Mouse (Mus musculus) forebrain, embryonic 14.5 days (tissue): ENCODE measurements at regions not wholly inside any gene's neighbourhood (a gene's known extent, or its start where the extent isn't known, plus 50 kb on each side); places are given as distances from the start of the nearest gene placed in this dataset.

Experiments
- ATAC-seq: fragments of 200-750 bp; cut with Nextera tagmentation; 2 replicates; pipeline ENCODE4 v1.8.0; 2017; ENCODE audit warnings: mild to moderate bottlenecking, moderate library complexity
- DNase-seq: peaks from one replicate; pipeline ENCODE4 v3.0.0-alpha.2; 2015; ENCODE audit warnings: low spot score
- H3K27ac ChIP-seq: fragments of 300-500 bp; sonication (generic); 2 replicates; pipeline ENCODE4 v1.5.1; 2014; ENCODE audit warnings: low read depth, mild to moderate bottlenecking, control low read depth, low read length, moderate library complexity
- H3K27me3 ChIP-seq: fragments of 300-500 bp; sonication (generic); replicated peaks from 2 replicates; pipeline ENCODE4 v1.6.1; 2014; ENCODE audit warnings: low read length, control low read depth, mixed read lengths; ENCODE audit not compliant: control insufficient read depth, insufficient read depth
- H3K36me3 ChIP-seq: fragments of 300-500 bp; sonication (generic); 2 replicates; pipeline ENCODE4 v1.6.1; 2014; ENCODE audit warnings: low read length, control low read depth; ENCODE audit not compliant: control insufficient read depth, insufficient read depth
- H3K4me1 ChIP-seq: fragments of 300-500 bp; sonication (generic); 2 replicates; pipeline ENCODE4 v1.6.1; 2014; ENCODE audit warnings: antibody characterized with exemption, low read length, control low read depth; ENCODE audit not compliant: control insufficient read depth, insufficient read depth
- H3K4me2 ChIP-seq: fragments of 300-500 bp; sonication (generic); 2 replicates; pipeline ENCODE4 v1.6.1; 2014; ENCODE audit warnings: mild to moderate bottlenecking, control low read depth, low read length
- H3K4me3 ChIP-seq: fragments of 300-500 bp; sonication (generic); 2 replicates; pipeline ENCODE4 v1.5.1; 2014; ENCODE audit warnings: low read depth, low read length, control low read depth
- H3K9ac ChIP-seq: fragments of 300-500 bp; sonication (generic); 2 replicates; pipeline ENCODE4 v1.6.1; 2014; ENCODE audit warnings: mild to moderate bottlenecking, low read length, control low read depth, moderate library complexity
- H3K9me3 ChIP-seq: fragments of 300-500 bp; sonication (generic); replicated peaks from 2 replicates; pipeline ENCODE4 v1.6.1; 2016; ENCODE audit warnings: low read length, control low read depth, mixed read lengths; ENCODE audit not compliant: control insufficient read depth
- WGBS: fragments of 180-500 bp; shearing (Covaris S2); extraction: QIAGEN DNeasy Blood & Tissue Kit; methylation state at CpG from one replicate; pipeline ENCODE4 v1.1.7; 2014; 5-methylcytosine and 5-hydroxymethylcytosine counted together

- H3K4me2 ChIP-seq: no peak overlapping the region
- no peaks in the 10 kb centered on the region for H3K36me3 ChIP-seq
- no peaks in the 10 kb centered on the region for H3K27me3 ChIP-seq
- WGBS: 62% methylated on average over 5 of the region's 5 CpGs
- peaks cover 16% of the 10 kb centered on the region for H3K4me1 ChIP-seq
- H3K4me3 ChIP-seq: no peak overlapping the region
- no peaks in the 10 kb centered on the region for H3K9me3 ChIP-seq
- DNase-seq (peak; percentile 64), ATAC-seq (no peak)
- H3K27ac ChIP-seq: no peak overlapping the region
- H3K9ac ChIP-seq: no peak overlapping the region
Measured at GRCm38 (mm10) chr7:125034196-125034595, 410.3 kb upstream of the Kdm8 start.

GRCm38 (mm10) chr7:125036098-125036991 is 408.1 kb upstream of the Kdm8 start:
- H3K4me2 ChIP-seq: no peak overlapping the region
- no peak overlapping the region for H3K4me3 ChIP-seq
- DNase-seq: peak; percentile 87

GRCm38 (mm10) chr7:125038840-125039239 is 405.6 kb upstream of the Kdm8 start:
- Histone ChIP-seq H3K27ac (no peak overlapping the region), H3K27me3 (no peaks in the 10 kb centered on the region), H3K4me3 (no peak overlapping the region), H3K36me3 (no peaks in the 10 kb centered on the region), H3K4me2 (no peak overlapping the region), H3K9me3 (no peaks in the 10 kb centered on the region), H3K4me1 (peaks cover 15% of the 10 kb centered on the region), H3K9ac (no peak overlapping the region)
- no peak for ATAC-seq
- 30% methylated on average over 4 of the region's 4 CpGs for WGBS
- DNase-seq: peak; percentile 14

More at GRCm38 (mm10) chr7:125036098-125036991, 408.1 kb upstream of the Kdm8 start:
- Histone ChIP-seq H3K27me3 (no peaks in the 10 kb centered on the region), H3K4me1 (peaks cover 16% of the 10 kb centered on the region), H3K36me3 (no peaks in the 10 kb centered on the region), H3K9me3 (no peaks in the 10 kb centered on the region), H3K27ac (peak overlapping the region; percentile 46), H3K9ac (no peak overlapping the region)
- 5% methylated on average over 10 of the region's 10 CpGs for WGBS
- ATAC-seq: peak; percentile 93

- no peak overlapping the region for H3K4me3 ChIP-seq
Measured at GRCm38 (mm10) chr7:125055951-125056625, 388.4 kb upstream of the Kdm8 start.

GRCm38 (mm10) chr7:125102464-125102863 is 342.0 kb upstream of the Kdm8 start:
- Histone ChIP-seq H3K9me3 (no peaks in the 10 kb centered on the region), H3K27me3 (no peaks in the 10 kb centered on the region), H3K4me1 (no peaks in the 10 kb centered on the region), H3K4me3 (no peak overlapping the region), H3K27ac (no peak overlapping the region; the same call in 1 of the 2 replicates), H3K36me3 (no peaks in the 10 kb centered on the region), H3K4me2 (no peak overlapping the region), H3K9ac (no peak overlapping the region)
- ATAC-seq (peak; percentile 52; the same call in 1 of the 2 replicates), DNase-seq (peak; percentile 68)
- WGBS: 73% methylated on average over 4 of the region's 4 CpGs

More at GRCm38 (mm10) chr7:125055951-125056625, 388.4 kb upstream of the Kdm8 start:
- no peak overlapping the region for H3K4me2 ChIP-seq
- no peak overlapping the region for H3K9ac ChIP-seq
- H3K27me3 ChIP-seq: no peaks in the 10 kb centered on the region
- no peaks in the 10 kb centered on the region for H3K9me3 ChIP-seq
- H3K36me3 ChIP-seq: no peaks in the 10 kb centered on the region
- peak; percentile 78 for DNase-seq
- H3K4me1 ChIP-seq: no peaks in the 10 kb centered on the region
- ATAC-seq: peak; percentile 76; the same call in 1 of the 2 replicates
- no peak overlapping the region for H3K27ac ChIP-seq

GRCm38 (mm10) chr7:125104011-125104410 is 340.5 kb upstream of the Kdm8 start:
- H3K27ac ChIP-seq: no peak overlapping the region
- no peaks in the 10 kb centered on the region for H3K9me3 ChIP-seq
- DNase-seq (no peak), ATAC-seq (no peak)
- no peak overlapping the region for H3K9ac ChIP-seq
- 66% methylated on average over 4 of the region's 4 CpGs for WGBS
- no peak overlapping the region for H3K4me3 ChIP-seq
- no peaks in the 10 kb centered on the region for H3K27me3 ChIP-seq
- H3K4me1 ChIP-seq: no peaks in the 10 kb centered on the region
- H3K36me3 ChIP-seq: no peaks in the 10 kb centered on the region
- no peak overlapping the region for H3K4me2 ChIP-seq

GRCm38 (mm10) chr7:125112820-125113273 is 331.6 kb upstream of the Kdm8 start:
- Histone ChIP-seq H3K27ac (0 out of 2 replicates have a peak overlapping the region, but pooled peaks have one; percentile 27), H3K9me3 (no peaks in the 10 kb centered on the region), H3K9ac (no peak overlapping the region), H3K27me3 (no peaks in the 10 kb centered on the region), H3K4me3 (no peak overlapping the region), H3K4me1 (0 out of 2 replicates have a peak, but pooled peaks cover 3% of the 10 kb centered on the region), H3K4me2 (no peak overlapping the region), H3K36me3 (no peaks in the 10 kb centered on the region)
- ATAC-seq: peak; percentile 89
- WGBS: 9% methylated on average over 9 of the region's 9 CpGs
- DNase-seq: peak; percentile 85

- H3K27me3 ChIP-seq: no peaks in the 10 kb centered on the region
- no peak overlapping the region for H3K27ac ChIP-seq
- DNase-seq (no peak), ATAC-seq (no peak)
- H3K9me3 ChIP-seq: no peaks in the 10 kb centered on the region
- WGBS: 52% methylated on average over 8 of the region's 8 CpGs
- H3K4me2 ChIP-seq: no peak overlapping the region
- no peaks in the 10 kb centered on the region for H3K4me1 ChIP-seq
- no peak overlapping the region for H3K9ac ChIP-seq
- no peaks in the 10 kb centered on the region for H3K36me3 ChIP-seq
- H3K4me3 ChIP-seq: no peak overlapping the region
Measured at GRCm38 (mm10) chr7:125115322-125115996, 329.0 kb upstream of the Kdm8 start.
